Mouse (Mus musculus): ENCODE results near the gene Dok7. TPM values are rescaled to one million over a fixed set of nuclear protein-coding genes. Genes with fewer than 3 reads are reported as not detected.

Gene Dok7
- total RNA-seq, 2 experiments from 2014 or later: not detected

DNA sequence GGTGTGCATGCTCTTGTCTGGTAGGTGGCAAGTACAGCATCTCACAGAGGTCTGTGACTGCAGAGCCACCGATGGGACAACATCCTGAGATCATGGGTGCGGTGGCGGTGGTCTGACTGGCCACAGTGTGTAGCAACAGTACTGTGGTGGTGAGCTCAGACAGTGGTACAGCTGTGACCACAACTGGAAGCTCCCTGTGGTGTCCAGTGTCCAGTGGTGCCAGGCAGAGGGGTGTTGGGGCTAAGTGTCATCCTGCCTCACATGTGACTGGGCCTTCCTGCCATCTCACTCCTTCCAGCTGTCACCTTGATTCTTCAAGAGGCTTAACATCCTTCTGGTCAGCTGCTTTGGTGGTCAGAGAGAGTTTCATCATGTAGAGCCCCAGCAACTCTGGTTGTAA, 1.9 kb upstream of the Dok7 start:
- ATAC-seq (replicated peaks; ENCODE audit: low FRiP score, poor library complexity, severe bottlenecking): no peak

GRCm38 (mm10) chr5:35055076-35055475, 1.5 kb upstream of the Dok7 start:
- ATAC-seq (replicated peaks; ENCODE audit: low FRiP score, poor library complexity, severe bottlenecking): no peak

DNA sequence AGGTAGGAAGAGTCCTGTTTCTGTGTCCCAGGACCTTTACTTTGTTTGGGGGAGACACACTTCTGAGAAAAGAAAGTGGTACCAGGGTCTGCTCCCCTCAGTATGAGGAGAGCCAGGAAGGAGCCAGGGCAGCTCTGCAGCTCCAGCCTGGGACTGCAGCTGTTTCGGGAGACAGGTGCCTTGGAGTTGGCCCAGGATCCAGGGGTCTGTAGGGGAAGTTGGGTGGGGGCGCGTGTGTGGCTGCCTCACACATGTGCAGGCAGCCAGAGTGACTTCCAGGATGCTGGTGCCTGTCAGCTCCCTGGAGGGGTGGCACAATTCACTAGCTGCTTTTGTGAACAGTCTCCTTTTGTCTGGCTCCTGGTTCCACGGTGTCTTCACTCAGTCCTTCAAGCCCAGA, 1.0 kb downstream of the Dok7 start:
- no peak for ATAC-seq (replicated peaks; ENCODE audit: low FRiP score, poor library complexity, severe bottlenecking)

GRCm38 (mm10) chr5:35058216-35058615, 1.6 kb downstream of the Dok7 start:
- ATAC-seq (replicated peaks; ENCODE audit: low FRiP score, poor library complexity, severe bottlenecking): no peak

DNA sequence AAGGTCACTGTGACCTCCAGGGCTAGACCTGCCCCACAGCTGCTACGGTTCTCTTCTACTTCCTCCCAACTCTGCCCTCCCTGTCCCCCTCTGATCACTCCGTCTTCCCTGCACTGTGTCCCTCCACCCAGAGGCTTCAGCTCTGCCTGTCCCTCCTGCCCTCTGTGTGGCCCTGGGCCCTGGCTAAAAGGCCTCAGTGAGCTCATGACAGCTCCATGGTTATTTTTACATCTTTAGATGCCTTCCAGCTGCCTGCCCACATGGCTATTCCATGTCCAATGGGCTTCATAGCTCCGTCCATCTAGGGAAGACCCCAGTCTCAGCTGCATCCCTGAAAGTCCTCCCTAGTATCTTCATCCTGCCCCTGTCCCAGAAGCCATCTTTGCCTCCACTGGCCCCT, 3.5 kb downstream of the Dok7 start:
- no peak for ATAC-seq (replicated peaks; ENCODE audit: low FRiP score, poor library complexity, severe bottlenecking)

DNA sequence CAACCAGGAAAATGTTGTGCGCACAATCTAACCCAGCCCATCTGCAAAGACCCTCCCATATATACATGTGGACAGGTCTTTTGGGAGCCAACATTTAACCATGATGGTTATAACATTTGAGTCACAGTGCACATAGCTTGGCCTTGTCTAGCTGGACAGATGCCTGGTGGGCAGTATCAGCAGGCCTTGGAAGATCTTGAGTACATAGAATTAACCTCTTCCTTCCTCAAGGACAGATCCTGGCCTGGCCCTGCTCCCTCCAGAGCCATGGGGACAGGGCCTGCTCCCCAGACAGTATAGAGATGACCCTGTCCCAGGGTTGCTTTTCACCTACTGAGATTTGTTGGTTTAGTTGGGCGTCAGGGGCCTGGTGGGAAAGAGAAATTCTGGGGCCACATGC, 13.3 kb downstream of the Dok7 start:
- no peak for ATAC-seq (replicated peaks; ENCODE audit: low FRiP score, poor library complexity, severe bottlenecking)

DNA sequence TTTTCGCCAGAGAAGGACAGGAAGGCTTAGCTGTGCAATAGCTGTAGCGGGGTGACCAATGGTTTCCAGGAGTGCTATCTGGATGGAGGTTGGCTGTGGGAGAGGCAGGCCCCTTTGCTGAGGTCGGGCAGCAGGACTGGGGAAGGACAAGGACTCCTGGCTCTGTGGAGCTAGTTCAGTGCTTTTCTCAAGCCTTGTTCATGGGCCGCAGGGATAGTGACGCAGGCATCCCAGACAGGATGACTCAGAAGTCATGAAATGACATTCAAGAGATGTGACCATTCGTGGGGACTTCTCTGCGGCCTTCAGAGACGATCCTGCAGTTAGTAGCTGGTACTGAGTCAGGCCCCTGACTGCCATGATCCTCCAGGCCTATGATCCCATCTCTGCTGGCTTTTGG, 13.7 kb downstream of the Dok7 start:
- no peak for ATAC-seq (replicated peaks; ENCODE audit: low FRiP score, poor library complexity, severe bottlenecking)

- ATAC-seq (replicated peaks; ENCODE audit: low FRiP score, poor library complexity, severe bottlenecking): no peak
These were observed 14.4 kb downstream of the Dok7 start for GRCm38 (mm10) chr5:35070953-35071352.

DNA sequence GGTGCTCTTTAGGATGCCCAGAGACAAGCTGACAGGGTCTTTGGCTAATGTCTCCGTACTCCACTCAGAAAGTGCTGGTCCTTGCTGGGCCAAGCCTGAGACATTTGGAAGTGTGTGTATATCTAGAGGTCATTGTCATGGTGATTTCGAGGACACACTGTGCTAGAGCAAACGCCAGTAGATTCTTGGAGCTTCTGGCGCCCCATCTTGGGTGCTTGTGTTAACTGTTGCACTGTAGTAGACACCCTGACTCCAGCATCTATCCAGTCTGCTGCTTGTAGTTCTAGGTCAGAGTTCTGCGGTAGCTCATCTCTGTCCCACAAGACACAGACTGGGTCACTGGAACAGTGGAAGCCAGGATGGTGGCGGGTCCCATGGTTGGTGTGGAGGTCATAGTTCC, 15.3 kb downstream of the Dok7 start:
- no peak for ATAC-seq (replicated peaks; ENCODE audit: low FRiP score, poor library complexity, severe bottlenecking)

- ATAC-seq (replicated peaks; ENCODE audit: low FRiP score, poor library complexity, severe bottlenecking): no peak
These were observed 16.7 kb downstream of the Dok7 start for GRCm38 (mm10) chr5:35073235-35073634.

GRCm38 (mm10) chr5:35073992-35074391, 17.4 kb downstream of the Dok7 start:
- ATAC-seq (replicated peaks; ENCODE audit: low FRiP score, poor library complexity, severe bottlenecking): no peak

GRCm38 (mm10) chr5:35076369-35076768, 19.8 kb downstream of the Dok7 start:
- ATAC-seq (replicated peaks; ENCODE audit: low FRiP score, poor library complexity, severe bottlenecking): no peak

DNA sequence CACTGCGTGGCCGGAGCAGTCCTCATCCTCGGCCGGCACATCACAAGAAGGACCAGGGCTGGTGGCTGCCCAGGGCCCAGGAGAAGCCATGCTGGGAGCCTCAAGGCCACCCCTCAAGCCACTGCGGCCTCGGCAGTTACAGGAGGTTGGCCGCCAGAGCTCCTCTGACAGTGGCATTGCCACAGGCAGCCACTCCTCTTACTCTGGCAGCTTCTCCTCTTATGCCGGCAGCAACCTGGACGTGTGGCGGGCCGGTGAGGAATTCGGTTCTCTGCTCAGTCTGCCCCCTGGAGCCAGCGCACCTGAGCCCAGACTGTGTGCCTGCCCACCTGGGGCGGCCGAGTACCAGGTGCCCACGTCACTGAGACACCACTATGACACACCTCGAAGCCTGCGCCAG, 22.5 kb downstream of the Dok7 start:
- ATAC-seq (replicated peaks; ENCODE audit: low FRiP score, poor library complexity, severe bottlenecking): no peak

GRCm38 (mm10) chr5:35084913-35085312, 28.3 kb downstream of the Dok7 start:
- no peak for ATAC-seq (replicated peaks; ENCODE audit: low FRiP score, poor library complexity, severe bottlenecking)

DNA sequence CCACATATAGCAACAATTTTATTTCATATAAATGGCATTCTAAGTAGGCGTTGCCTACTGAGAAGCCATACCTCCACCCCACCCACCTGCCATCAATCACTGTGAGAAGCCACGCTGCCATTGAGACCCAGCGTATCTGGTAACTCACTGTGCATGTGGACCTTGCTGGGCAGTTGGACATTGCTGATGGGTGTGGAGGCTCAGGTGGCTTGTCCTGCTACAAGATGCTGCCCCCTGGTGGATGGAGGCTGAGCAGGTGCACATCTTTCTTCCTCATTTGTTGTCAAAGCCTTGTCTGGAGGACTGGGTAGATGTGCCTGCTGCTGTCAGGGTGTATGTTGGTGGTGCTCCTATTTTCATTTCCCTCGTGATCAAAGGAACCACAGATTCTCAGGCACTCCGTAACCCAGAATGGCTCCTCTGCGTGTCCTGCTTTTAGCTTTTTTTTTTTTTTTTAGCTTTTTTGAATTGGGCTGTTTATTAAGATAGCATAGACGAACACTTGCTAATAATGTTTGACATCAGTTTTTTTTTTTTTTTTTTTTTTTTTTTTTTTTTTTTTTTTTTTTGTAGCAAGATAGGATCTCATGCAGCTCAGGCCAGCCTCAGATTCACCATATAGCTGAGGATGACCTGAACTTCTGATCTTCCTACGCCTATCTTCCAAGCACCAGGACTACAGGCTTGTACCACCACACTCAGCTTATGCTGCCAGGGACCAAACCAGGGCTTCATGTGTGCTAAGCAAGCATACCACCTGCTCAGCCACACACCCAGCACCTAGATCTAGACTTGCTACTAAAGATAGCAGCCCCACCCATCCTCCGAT, 32.4 kb downstream of the Dok7 start:
- ATAC-seq (replicated peaks; ENCODE audit: low FRiP score, poor library complexity, severe bottlenecking): peak; percentile 74

GRCm38 (mm10) chr5:35089614-35089963, 33.0 kb downstream of the Dok7 start:
- no peak for ATAC-seq (replicated peaks; ENCODE audit: low FRiP score, poor library complexity, severe bottlenecking)

- ATAC-seq (replicated peaks; ENCODE audit: low FRiP score, poor library complexity, severe bottlenecking): no peak
These were observed 35.1 kb downstream of the Dok7 start for GRCm38 (mm10) chr5:35091636-35092035.

- no peak for ATAC-seq (replicated peaks; ENCODE audit: low FRiP score, poor library complexity, severe bottlenecking)
These were observed 46.5 kb downstream of the Dok7 start for GRCm38 (mm10) chr5:35103086-35103485.

GRCm38 (mm10) chr5:35103528-35103927, 47.0 kb downstream of the Dok7 start:
- no peak for ATAC-seq (replicated peaks; ENCODE audit: low FRiP score, poor library complexity, severe bottlenecking)

DNA sequence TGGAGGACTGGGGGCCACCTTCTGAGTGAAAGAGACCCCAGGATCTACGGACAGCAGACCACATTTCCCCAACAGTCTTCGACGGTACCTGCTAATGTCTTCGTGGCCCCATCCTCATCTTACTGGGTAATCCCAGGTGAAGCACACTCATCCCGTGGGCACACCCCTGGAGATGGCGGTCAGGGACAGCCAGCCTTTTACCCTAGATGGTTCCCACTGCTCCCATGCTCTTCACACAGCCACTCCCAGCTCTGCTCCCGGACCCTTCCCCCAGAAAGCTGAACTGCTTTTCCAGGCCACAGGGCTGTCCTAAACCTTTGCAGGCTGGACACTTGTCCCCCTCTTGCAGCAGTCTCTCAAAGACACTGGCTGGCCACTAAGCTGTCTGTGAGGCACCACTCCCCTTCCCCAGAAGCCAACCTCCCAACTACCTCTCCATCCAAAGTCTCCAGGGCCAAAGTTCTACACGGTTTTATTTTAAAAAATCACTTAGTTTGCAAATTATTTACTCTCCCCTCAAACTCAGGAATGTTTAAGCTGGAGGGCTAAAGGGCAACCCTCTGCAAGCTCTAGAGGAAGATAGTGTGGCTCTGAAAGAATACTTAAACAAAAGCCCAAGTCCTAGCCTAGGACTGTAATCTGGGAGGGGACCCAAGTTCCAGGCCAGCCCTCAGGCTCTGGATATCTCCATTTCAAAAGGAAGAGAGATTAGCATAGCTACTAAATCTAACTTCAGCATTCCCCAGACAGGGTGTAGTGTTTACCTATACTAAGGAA, 47.8 kb downstream of the Dok7 start:
- no peak for ATAC-seq (replicated peaks; ENCODE audit: low FRiP score, poor library complexity, severe bottlenecking)
